Mouse (Mus musculus) intestine, postnatal 0 days (tissue): Measurements from ENCODE around the gene Krtap1-4. TPM values are rescaled to one million over a fixed set of nuclear protein-coding genes. Genes with fewer than 3 reads are reported as not detected.

Experiments used
- ATAC-seq: fragments of 200-750 bp; cut with Nextera tagmentation; 2 replicates; pipeline ENCODE4 v1.8.0; 2017; ENCODE audit warnings: mild to moderate bottlenecking, moderate TSS enrichment, moderate library complexity
- H3K27ac ChIP-seq: fragments of 300-500 bp; sonication (generic); 2 replicates; pipeline ENCODE4 v1.5.1; 2014; ENCODE audit warnings: mild to moderate bottlenecking, low read depth, low read length, moderate library complexity
- H3K27me3 ChIP-seq: fragments of 300-500 bp; sonication (generic); replicated peaks from 2 replicates; pipeline ENCODE4 v1.6.1; 2014; ENCODE audit warnings: low read length, mixed read lengths; ENCODE audit not compliant: control insufficient read depth, insufficient read depth
- H3K36me3 ChIP-seq: fragments of 300-500 bp; sonication (generic); 2 replicates; pipeline ENCODE4 v1.6.1; 2014; ENCODE audit warnings: mild to moderate bottlenecking, moderate library complexity; ENCODE audit not compliant: control insufficient read depth, insufficient read depth
- H3K4me1 ChIP-seq: fragments of 300-500 bp; sonication (generic); replicated peaks from 2 replicates; pipeline ENCODE4 v1.6.1; 2014; ENCODE audit warnings: antibody characterized with exemption, low read length, mixed read lengths; ENCODE audit not compliant: control insufficient read depth, insufficient read depth
- H3K4me2 ChIP-seq: fragments of 300-500 bp; sonication (generic); replicated peaks from 2 replicates; pipeline ENCODE4 v1.6.1; 2014; ENCODE audit warnings: low read depth, mild to moderate bottlenecking, moderate library complexity
- H3K4me3 ChIP-seq: fragments of 300-500 bp; sonication (generic); 2 replicates; pipeline ENCODE4 v1.5.1; 2014; ENCODE audit warnings: low read depth, low read length
- H3K9ac ChIP-seq: fragments of 300-500 bp; sonication (generic); 2 replicates; pipeline ENCODE4 v1.6.1; 2014; ENCODE audit warnings: mild to moderate bottlenecking, low read depth, low read length
- H3K9me3 ChIP-seq: fragments of 300-500 bp; sonication (generic); 2 replicates; pipeline ENCODE4 v1.6.1; 2016; ENCODE audit warnings: mixed run types; ENCODE audit not compliant: control insufficient read depth
- CTCF ChIP-seq: sonication (generic); IDR thresholded peaks from 2 replicates; pipeline ENCODE4 v1.5.1; 2016; ENCODE audit warnings: low read depth, mild to moderate bottlenecking, control low read depth, antibody characterized with exemption, moderate library complexity
- WGBS: fragments of 180-500 bp; shearing (Covaris S2); extraction: QIAGEN DNeasy Blood & Tissue Kit; methylation state at CpG from one replicate; pipeline ENCODE4 v1.1.7; 2014; 5-methylcytosine and 5-hydroxymethylcytosine counted together
- polyA plus RNA-seq: library from polyadenylated mRNA; unstranded; fragments of >200 nt; fragmentation: Nextera tagmentation; extraction: Ambion mirVana; gene quantifications from 2 replicates; pipeline ENCODE4 v1.2.1, GENCODE M21; 2015

The Krtap1-4 gene
- polyA plus RNA-seq, 1 experiment from 2014 or later = not detected

DNA sequence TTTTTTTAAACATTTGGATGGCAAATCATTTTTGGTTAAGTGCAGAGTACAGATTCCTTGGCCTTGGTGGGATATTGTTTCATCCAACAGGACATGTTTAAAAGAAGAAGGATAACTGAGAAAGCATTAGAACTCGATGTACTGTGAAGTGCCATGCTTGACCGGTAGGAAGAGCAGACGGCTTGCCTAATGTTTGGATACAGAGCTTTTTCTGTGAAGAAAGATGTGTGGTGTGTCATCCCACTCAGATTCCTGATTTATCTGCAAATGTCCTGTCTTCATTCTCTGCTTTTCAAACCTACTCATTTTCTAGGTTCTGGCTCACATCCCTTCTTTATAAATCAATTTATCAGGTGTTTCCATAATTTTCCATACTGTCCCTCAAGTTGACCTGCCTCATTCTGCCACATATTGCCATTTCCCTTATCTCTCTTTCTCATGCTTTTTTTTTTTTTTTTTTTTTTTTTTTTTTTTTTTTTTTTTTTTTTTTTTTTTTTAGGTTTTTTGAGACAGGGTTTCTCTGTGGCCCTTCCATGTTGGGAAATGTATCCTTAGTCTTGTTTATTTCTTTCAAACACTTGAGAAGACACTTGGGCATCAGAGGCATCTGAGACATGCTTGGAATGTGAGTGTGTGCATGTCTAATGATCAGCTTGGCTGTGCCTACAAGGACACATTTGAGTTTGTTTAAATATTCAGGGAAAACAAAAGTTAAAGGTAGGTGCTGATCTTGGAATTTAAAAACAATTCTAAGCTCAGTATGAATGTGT is 25.3 kb downstream of the Krtap1-4 start:
- H3K36me3 ChIP-seq = no peaks in the 10 kb centered on the region
- H3K4me1 ChIP-seq = no peaks in the 10 kb centered on the region
- no peaks in the 10 kb centered on the region for H3K27me3 ChIP-seq
- WGBS = 70% methylated on average over 3 of the region's 3 CpGs
- no peak for TF ChIP-seq CTCF
- no peak overlapping the region for H3K4me3 ChIP-seq
- no peaks in the 10 kb centered on the region for H3K9me3 ChIP-seq
- H3K9ac ChIP-seq = no peak overlapping the region
- no peak overlapping the region for H3K27ac ChIP-seq
- no peak overlapping the region for H3K4me2 ChIP-seq
- ATAC-seq = no peak

DNA sequence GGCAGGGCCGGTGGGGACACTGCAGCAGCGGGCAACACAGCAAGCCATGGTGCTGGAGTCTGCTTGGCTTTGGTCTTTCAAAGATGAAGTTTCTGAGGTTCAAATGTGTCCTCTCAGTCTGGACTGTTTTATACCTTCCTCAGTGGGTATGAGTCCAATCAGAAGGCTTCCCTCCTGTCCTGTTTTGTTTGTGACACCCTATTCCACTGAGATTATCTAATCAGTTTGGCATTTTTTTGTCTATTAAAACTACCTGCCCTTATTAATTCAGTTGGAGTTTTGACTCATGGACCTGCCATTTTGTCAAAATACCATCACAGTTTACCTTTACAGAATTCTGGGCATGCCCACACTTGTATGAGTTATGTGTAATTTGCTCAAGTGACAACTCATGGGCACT is 26.7 kb downstream of the Krtap1-4 start, which contains the start of gene Krtap3-2:
Krtap3-2 (minus strand) TSS at position 101 of the 400 bp plus-strand sequence.
- Histone ChIP-seq H3K9me3 (no peaks in the 10 kb centered on the region), H3K27me3 (no peaks in the 10 kb centered on the region), H3K36me3 (no peaks in the 10 kb centered on the region), H3K27ac (no peak within 1 kb of the TSS), H3K4me2 (no peak within 1 kb of the TSS), H3K4me1 (no peaks in the 10 kb centered on the region), H3K4me3 (no peak within 1 kb of the TSS), H3K9ac (no peak within 1 kb of the TSS)
- WGBS = 88% methylated on average over 1 of the region's 2 CpGs
- TF ChIP-seq CTCF = no peak
- ATAC-seq = no peak

DNA sequence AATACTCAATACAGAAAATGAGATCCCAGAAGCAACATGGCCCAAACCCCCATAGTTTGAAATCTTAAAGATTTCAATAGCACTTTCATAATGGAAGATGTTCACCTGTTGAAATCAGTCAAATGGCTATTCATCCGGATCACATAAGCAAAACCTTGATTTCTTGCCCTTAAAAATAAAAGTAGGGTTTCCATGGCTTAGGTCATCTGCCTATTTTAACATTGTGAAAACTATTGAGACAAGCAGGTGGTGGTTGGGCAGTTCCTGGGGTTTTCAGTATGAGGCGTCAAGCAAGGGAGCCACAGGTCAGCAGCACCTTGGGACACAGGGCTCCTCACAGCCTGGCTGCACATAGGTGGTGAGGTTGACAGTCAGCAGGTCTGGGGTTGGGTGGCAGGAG is 27.3 kb downstream of the Krtap1-4 start:
- H3K4me2 ChIP-seq = no peak overlapping the region
- no peaks in the 10 kb centered on the region for H3K9me3 ChIP-seq
- no peaks in the 10 kb centered on the region for H3K4me1 ChIP-seq
- H3K27ac ChIP-seq = no peak overlapping the region
- H3K36me3 ChIP-seq = no peaks in the 10 kb centered on the region
- no peak for TF ChIP-seq CTCF
- 85% methylated on average over 2 of the region's 2 CpGs for WGBS
- ATAC-seq = no peak
- no peak overlapping the region for H3K4me3 ChIP-seq
- H3K27me3 ChIP-seq = no peaks in the 10 kb centered on the region
- H3K9ac ChIP-seq = no peak overlapping the region

DNA sequence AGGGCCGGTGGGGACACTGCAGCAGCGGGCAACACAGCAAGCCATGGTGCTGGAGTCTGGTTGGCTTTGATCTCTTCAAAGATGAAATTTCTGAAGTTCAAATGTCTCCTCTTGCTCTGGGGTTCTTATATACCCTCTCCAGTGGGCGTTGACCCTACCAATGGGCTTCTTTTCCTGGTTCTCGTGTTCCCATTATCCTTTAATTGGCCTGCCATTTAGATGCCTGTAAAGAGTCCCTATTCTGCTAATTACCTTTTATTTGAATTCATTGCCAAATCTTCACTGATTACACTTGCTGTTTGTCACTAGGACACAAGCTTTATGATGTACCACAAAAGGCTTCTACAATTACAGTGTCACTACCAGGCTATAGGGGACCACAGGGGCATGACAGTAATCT is 32.7 kb downstream of the Krtap1-4 start, which contains the start of gene Krtap3-3:
Krtap3-3 (minus strand) TSS at position 101 of the 400 bp plus-strand sequence.
- no peak within 1 kb of the TSS for H3K9ac ChIP-seq
- no peak for TF ChIP-seq CTCF
- 67% methylated on average over 4 of the region's 4 CpGs for WGBS

DNA sequence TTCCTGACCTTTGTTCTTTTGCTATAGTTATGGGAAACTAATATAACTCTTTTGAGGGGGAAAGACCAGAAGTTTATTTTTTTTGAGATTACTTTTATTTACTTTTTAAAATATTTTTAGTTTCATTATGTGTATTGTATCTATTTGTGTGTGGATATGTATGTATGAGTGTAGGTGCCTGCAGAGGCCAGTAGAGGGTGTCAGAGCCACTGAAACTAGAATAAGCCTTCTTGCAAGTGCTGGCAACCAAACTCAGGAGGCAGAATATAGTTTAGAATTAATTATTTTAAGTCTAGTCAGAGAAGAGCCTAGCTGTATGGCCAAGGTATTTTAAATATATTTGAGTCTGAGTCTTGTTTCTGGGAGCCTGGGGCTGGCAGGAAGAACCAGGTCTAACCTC is 35.6 kb downstream of the Krtap1-4 start:
- Histone ChIP-seq H3K36me3 (no peaks in the 10 kb centered on the region), H3K4me2 (no peak overlapping the region), H3K9ac (no peak overlapping the region), H3K4me3 (no peak overlapping the region), H3K27me3 (no peaks in the 10 kb centered on the region), H3K4me1 (no peaks in the 10 kb centered on the region), H3K27ac (no peak overlapping the region), H3K9me3 (no peaks in the 10 kb centered on the region)
- ATAC-seq = no peak
- peak; percentile 36; the same call in 1 of the 2 replicates for TF ChIP-seq CTCF

More for the DNA sequence above, 32.7 kb downstream of the Krtap1-4 start, which contains the start of gene Krtap3-3:
- Histone ChIP-seq H3K36me3 (no peaks in the 10 kb centered on the region), H3K4me3 (no peak within 1 kb of the TSS), H3K27me3 (no peaks in the 10 kb centered on the region), H3K9me3 (no peaks in the 10 kb centered on the region), H3K27ac (no peak within 1 kb of the TSS), H3K4me1 (no peaks in the 10 kb centered on the region), H3K4me2 (no peak within 1 kb of the TSS)
- ATAC-seq = no peak

DNA sequence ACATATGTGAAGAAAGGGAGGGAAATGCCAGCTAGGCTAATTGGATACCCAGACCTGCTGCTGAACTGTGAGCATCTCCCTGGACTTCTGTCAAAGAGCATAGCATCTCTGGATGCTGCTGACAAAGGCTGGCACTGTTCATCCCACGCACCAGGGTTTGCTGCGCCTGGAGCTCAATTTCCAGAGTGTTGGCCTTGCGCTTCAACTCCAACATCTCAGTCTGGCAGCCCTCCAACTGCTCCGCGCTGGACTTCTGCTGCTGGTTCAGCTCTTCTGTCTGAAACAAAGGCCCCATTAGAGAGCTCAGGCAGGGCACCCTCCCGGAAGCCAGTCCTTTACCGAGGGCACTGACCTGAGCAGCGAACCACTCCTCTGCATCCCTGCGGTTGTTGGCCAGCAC is 43.7 kb downstream of the Krtap1-4 start:
- no peak overlapping the region for H3K4me3 ChIP-seq
- WGBS = 72% methylated on average over 9 of the region's 9 CpGs
- H3K36me3 ChIP-seq = no peaks in the 10 kb centered on the region
- no peak overlapping the region for H3K27ac ChIP-seq
- H3K27me3 ChIP-seq = no peaks in the 10 kb centered on the region
- no peak for TF ChIP-seq CTCF
- ATAC-seq = no peak
- H3K4me2 ChIP-seq = no peak overlapping the region
- H3K4me1 ChIP-seq = no peaks in the 10 kb centered on the region
- no peak overlapping the region for H3K9ac ChIP-seq
- H3K9me3 ChIP-seq = no peaks in the 10 kb centered on the region

Other genes with a start within 250 kb of the Krtap1-4 start
- gene Krt26, start 245.7 kb downstream of the Krtap1-4 start, polyA plus RNA-seq = not detected in 2 replicates
- gene Krt27, start 232.6 kb downstream of the Krtap1-4 start, polyA plus RNA-seq = not detected in 2 replicates
- gene Krt28, start 208.8 kb downstream of the Krtap1-4 start, polyA plus RNA-seq = not detected in 2 replicates
- gene Krt10, start 194.3 kb downstream of the Krtap1-4 start, polyA plus RNA-seq = 13.6 and 14.5 TPM in 2 replicates
- 0.07 and 0.10 TPM in 2 replicates for gene Krt12, start 161.4 kb downstream of the Krtap1-4 start, polyA plus RNA-seq
- gene Krt20, start 145.5 kb downstream of the Krtap1-4 start, polyA plus RNA-seq = 166 and 189 TPM in 2 replicates
- gene Krt23, start 90.5 kb downstream of the Krtap1-4 start, polyA plus RNA-seq = 8.0 and 9.9 TPM in 2 replicates
- gene Krt39, start 62.3 kb downstream of the Krtap1-4 start, polyA plus RNA-seq = not detected in 2 replicates
- gene Krt40, start 40.5 kb downstream of the Krtap1-4 start, polyA plus RNA-seq = not detected in 2 replicates
- not detected in 2 replicates for gene Krtap3-3, start 32.8 kb downstream of the Krtap1-4 start, polyA plus RNA-seq
- not detected in 2 replicates for gene Krtap3-2, start 26.8 kb downstream of the Krtap1-4 start, polyA plus RNA-seq
- not detected in 2 replicates for gene Gm11939, start 24.2 kb downstream of the Krtap1-4 start, polyA plus RNA-seq
- gene Krtap3-1, start 17.0 kb downstream of the Krtap1-4 start, polyA plus RNA-seq = 3.4 and 4.2 TPM in 2 replicates
- gene Krtap1-5, start 2.6 kb downstream of the Krtap1-4 start, polyA plus RNA-seq = not detected in 2 replicates
- not detected in 2 replicates for gene Krtap1-3, start 7.7 kb upstream of the Krtap1-4 start, polyA plus RNA-seq
- gene Krtap9-3, start 14.5 kb upstream of the Krtap1-4 start, polyA plus RNA-seq = not detected in 2 replicates
- gene Gm11938, start 19.7 kb upstream of the Krtap1-4 start, polyA plus RNA-seq = not detected in 2 replicates
- gene Gm11937, start 26.5 kb upstream of the Krtap1-4 start, polyA plus RNA-seq = not detected in 2 replicates
- not detected in 2 replicates for gene Krtap2-4, start 31.2 kb upstream of the Krtap1-4 start, polyA plus RNA-seq
- not detected in 2 replicates for gene Gm11562, start 36.8 kb upstream of the Krtap1-4 start, polyA plus RNA-seq
- gene Krtap4-1, start 44.6 kb upstream of the Krtap1-4 start, polyA plus RNA-seq = not detected in 2 replicates
- not detected in 2 replicates for gene Krtap4-2, start 51.4 kb upstream of the Krtap1-4 start, polyA plus RNA-seq
- gene Krtap4-7, start 60.4 kb upstream of the Krtap1-4 start, polyA plus RNA-seq = not detected in 2 replicates
- not detected in 2 replicates for gene Gm11555, start 66.6 kb upstream of the Krtap1-4 start, polyA plus RNA-seq
- gene Gm11563, start 75.3 kb upstream of the Krtap1-4 start, polyA plus RNA-seq = not detected in 2 replicates
- gene Krtap4-6, start 82.3 kb upstream of the Krtap1-4 start, polyA plus RNA-seq = not detected in 2 replicates
- gene Gm14190, start 107.1 kb upstream of the Krtap1-4 start, polyA plus RNA-seq = not detected in 2 replicates
- gene Gm14180, start 150.6 kb upstream of the Krtap1-4 start, polyA plus RNA-seq = not detected in 2 replicates
- gene Gm11595, start 189.3 kb upstream of the Krtap1-4 start, polyA plus RNA-seq = not detected in 2 replicates
- gene Krtap4-8, start 197.1 kb upstream of the Krtap1-4 start, polyA plus RNA-seq = not detected in 2 replicates
- gene Krtap4-9, start 201.5 kb upstream of the Krtap1-4 start, polyA plus RNA-seq = not detected in 2 replicates
- not detected in 2 replicates for gene Gm11596, start 209.8 kb upstream of the Krtap1-4 start, polyA plus RNA-seq
- gene Gm11569, start 215.3 kb upstream of the Krtap1-4 start, polyA plus RNA-seq = not detected in 2 replicates
- not detected in 2 replicates for gene Gm11554, start 220.8 kb upstream of the Krtap1-4 start, polyA plus RNA-seq
- not detected in 2 replicates for gene Krtap4-13, start 226.2 kb upstream of the Krtap1-4 start, polyA plus RNA-seq
- not detected in 2 replicates for gene Gm11564, start 232.0 kb upstream of the Krtap1-4 start, polyA plus RNA-seq